ENCODE assay signal across 12 mouse cellular contexts in genomic region chr9:42072010-42072409, GRCm38 (mm10). TPM values are rescaled to one million over a fixed set of nuclear protein-coding genes. Genes with fewer than 3 reads are reported as not detected.
DNase-seq lines count a peak whose midpoint lies in the region; ATAC-seq and TF ChIP-seq lines count a peak whose summit lies in the region.
"Had no signal": no experiment of that assay in that cellular context is flagged by ENCODE, and none has a peak within 500 bp of the region (broad histone marks: within the 10 kb centered on the region; RNA-seq: fewer than 3 reads in every experiment).

No protein-coding gene starts in this region.

- H3K27ac ChIP-seq in heart, embryonic 10.5 days = no peak overlapping the region
- no peak overlapping the region for H3K27ac ChIP-seq in lung, embryonic 14.5 days (ENCODE audit: low read depth)
- H3K27ac ChIP-seq in lung, postnatal 0 days (ENCODE audit: low read length) = no peak overlapping the region
- no peak overlapping the region for H3K27ac ChIP-seq in thymus, adult 2 months (ENCODE audit: control insufficient read depth, insufficient read depth, low read length)
- H3K27ac ChIP-seq: limb, embryonic 12.5 days had no signal

- 67% methylated on average over 4 of the region's 4 CpGs for WGBS in heart, embryonic 10.5 days
- WGBS in lung, embryonic 14.5 days = 72% methylated on average over 4 of the region's 4 CpGs
- 56% methylated on average over 4 of the region's 4 CpGs for WGBS in lung, adult 2 months
- 49% methylated on average over 4 of the region's 4 CpGs for WGBS in lung, postnatal 0 days
- WGBS in thymus, adult 2 months = 92% methylated on average over 4 of the region's 4 CpGs

- TF ChIP-seq EP300 in lung, postnatal 0 days (IDR thresholded peaks at IDR 0.05) = no peak

- peak; percentile 43 for DNase-seq in heart, embryonic 10.5 days (ENCODE audit: low spot score)
- DNase-seq in heart, adult 8-10 months (ENCODE audit: low spot score) = no peak
- DNase-seq in lung, embryonic 14.5 days = peak; percentile 51
- DNase-seq in lung, adult 2 months = no peak
- peak; percentile 49 for DNase-seq in cerebellum, adult 18-20 months
- peak; percentile 17 for DNase-seq in lung, postnatal 0 days (ENCODE audit: low spot score)
- DNase-seq in natural killer cell, adult 2 months (ENCODE audit: low spot score in 2 of 2) = no peak
- no peak for DNase-seq in thymus, adult 2 months
- DNase-seq: adrenal gland, postnatal 36 days; right cerebral cortex, adult 18-20 months had no signal

- ATAC-seq in lung, embryonic 14.5 days (ENCODE audit: insufficient read depth) = no peak
- ATAC-seq in lung, postnatal 0 days = no peak

- no peaks in the 10 kb centered on the region for H3K4me1 ChIP-seq in heart, embryonic 10.5 days
- no peaks in the 10 kb centered on the region for H3K4me1 ChIP-seq in lung, embryonic 14.5 days (ENCODE audit: insufficient read depth)
- H3K4me1 ChIP-seq in lung, adult 2 months (ENCODE audit: control insufficient read depth, insufficient read depth, low read length) = no peaks in the 10 kb centered on the region; the same call in 1 of the 2 replicates
- H3K4me1 ChIP-seq in lung, postnatal 0 days (ENCODE audit: insufficient read depth, low read depth, low read length) = no peaks in the 10 kb centered on the region
- peaks cover 3% of the 10 kb centered on the region; the same call in 1 of the 2 replicates for H3K4me1 ChIP-seq in thymus, adult 2 months (replicated peaks; ENCODE audit: control insufficient read depth, insufficient read depth, low read length)
- H3K4me1 ChIP-seq: limb, embryonic 12.5 days had no signal

- no peaks in the 10 kb centered on the region for H3K9me3 ChIP-seq in heart, embryonic 10.5 days
- H3K9me3 ChIP-seq in lung, embryonic 14.5 days (ENCODE audit: low read depth, low read length) = no peaks in the 10 kb centered on the region
- no peaks in the 10 kb centered on the region for H3K9me3 ChIP-seq in lung, postnatal 0 days (ENCODE audit: low read length)
- H3K9me3 ChIP-seq: limb, embryonic 12.5 days had no signal

- no peak for TF ChIP-seq CTCF in lung, embryonic 14.5 days (IDR thresholded peaks at IDR 0.05; ENCODE audit: low read depth)
- TF ChIP-seq CTCF in lung, adult 2 months (IDR thresholded peaks at IDR 0.05; ENCODE audit: insufficient read depth, low read length) = no peak
- TF ChIP-seq CTCF in lung, postnatal 0 days (IDR thresholded peaks at IDR 0.05) = no peak
- no peak for TF ChIP-seq CTCF in thymus, adult 2 months (IDR thresholded peaks at IDR 0.05; ENCODE audit: borderline replicate concordance, control insufficient read depth, extremely low read depth, insufficient read depth, low read length, poor library complexity)

- H3K4me2 ChIP-seq in lung, embryonic 14.5 days = no peak overlapping the region
- H3K4me2 ChIP-seq in lung, postnatal 0 days (replicated peaks; ENCODE audit: low read depth, low read length) = no peak overlapping the region
- H3K4me2 ChIP-seq: limb, embryonic 12.5 days had no signal

- peaks cover 7% of the 10 kb centered on the region for H3K36me3 ChIP-seq in heart, embryonic 10.5 days
- no peaks in the 10 kb centered on the region for H3K36me3 ChIP-seq in lung, embryonic 14.5 days (ENCODE audit: insufficient read depth)
- H3K36me3 ChIP-seq in lung, postnatal 0 days (ENCODE audit: insufficient read depth, low read length) = no peaks in the 10 kb centered on the region
- H3K36me3 ChIP-seq in thymus, adult 2 months (ENCODE audit: control insufficient read depth, insufficient read depth, low read length) = no peaks in the 10 kb centered on the region
- H3K36me3 ChIP-seq: limb, embryonic 12.5 days had no signal

- TF ChIP-seq POLR2A in lung, adult 2 months (IDR thresholded peaks at IDR 0.05; ENCODE audit: borderline replicate concordance, extremely low read depth, low read depth, low read length) = no peak
- no peak for TF ChIP-seq POLR2A in thymus, adult 2 months (IDR thresholded peaks at IDR 0.05; ENCODE audit: control insufficient read depth, extremely low read depth, insufficient read depth, low read length, poor library complexity)

- no peak overlapping the region for H3K4me3 ChIP-seq in heart, embryonic 10.5 days
- H3K4me3 ChIP-seq in lung, embryonic 14.5 days (ENCODE audit: low read depth, low read length) = no peak overlapping the region
- no peak overlapping the region for H3K4me3 ChIP-seq in lung, adult 2 months (replicated peaks; ENCODE audit: extremely low read depth, low read depth, low read length)
- H3K4me3 ChIP-seq in lung, postnatal 0 days (ENCODE audit: low read depth, low read length) = no peak overlapping the region
- no peak overlapping the region for H3K4me3 ChIP-seq in thymus, adult 2 months (ENCODE audit: control insufficient read depth, insufficient read depth, low read length)
- H3K4me3 ChIP-seq: erythroblast, embryonic 14.5 days; limb, embryonic 12.5 days had no signal

- H3K27me3 ChIP-seq in heart, embryonic 10.5 days (ENCODE audit: insufficient read depth, poor library complexity, severe bottlenecking) = no peaks in the 10 kb centered on the region
- H3K27me3 ChIP-seq in lung, embryonic 14.5 days (ENCODE audit: insufficient read depth, low read length) = no peaks in the 10 kb centered on the region
- H3K27me3 ChIP-seq in lung, postnatal 0 days (replicated peaks; ENCODE audit: insufficient read depth, low read length) = no peaks in the 10 kb centered on the region
- H3K27me3 ChIP-seq in thymus, adult 2 months (ENCODE audit: control insufficient read depth, insufficient read depth, low read length) = no peaks in the 10 kb centered on the region

- no peak overlapping the region for H3K9ac ChIP-seq in lung, embryonic 14.5 days
- H3K9ac ChIP-seq in lung, postnatal 0 days (replicated peaks; ENCODE audit: low read depth) = no peak overlapping the region
- H3K9ac ChIP-seq: limb, embryonic 12.5 days had no signal

RNA-seq across cellular contexts. Expression of gene Sorl1, which starts 52.1 kb away (rescaled TPM):
- polyA plus RNA-seq in heart, embryonic 10.5 days (2016; fragmentation: Nextera tagmentation; extraction: Ambion mirVana) = 6.8 and 12.6 TPM in 2 replicates
- total RNA-seq in heart, adult 8-10 months (2022) = 10 to 100 TPM; 15.1 to 20.9 (median 18.2) TPM
- polyA plus RNA-seq in lung, embryonic 14.5 days (2014; fragmentation: Nextera tagmentation; extraction: Ambion mirVana) = 15.3 and 19.8 TPM in 2 replicates
- 55.1 and 77.9 TPM in 2 replicates for polyA plus RNA-seq in lung, adult 2 months (2012; rRNA removed)
- 16.4 and 18.4 TPM in 2 replicates for polyA plus RNA-seq in lung, postnatal 0 days (2015; fragmentation: Nextera tagmentation; extraction: Ambion mirVana)
- 21.9 and 27.7 TPM in 2 replicates for polyA plus RNA-seq in thymus, adult 2 months (2012; rRNA removed)

Comparison
In these comparisons a context has a peak if more than half of its experiments do, and no peak if none do; other contexts are left out.
1. DNase-seq: peak in heart, embryonic 10.5 days (single experiment), lung, embryonic 14.5 days (single experiment), cerebellum, adult 18-20 months (2 of 2) and lung, postnatal 0 days (single experiment); none in heart, adult 8-10 months (single experiment), lung, adult 2 months (single experiment), natural killer cell, adult 2 months (0 of 2) and thymus, adult 2 months (single experiment).